Mouse (Mus musculus) MEL-GATA-1-ER (cell line): Measurements from ENCODE around the gene Cldnd1.

Experiments
- DNase-seq: peaks from one replicate; pipeline ENCODE4 v3.0.0-alpha.2; 2012; ENCODE audit warnings: low read depth; ENCODE audit errors: extremely low read depth

Gene Cldnd1

DNA sequence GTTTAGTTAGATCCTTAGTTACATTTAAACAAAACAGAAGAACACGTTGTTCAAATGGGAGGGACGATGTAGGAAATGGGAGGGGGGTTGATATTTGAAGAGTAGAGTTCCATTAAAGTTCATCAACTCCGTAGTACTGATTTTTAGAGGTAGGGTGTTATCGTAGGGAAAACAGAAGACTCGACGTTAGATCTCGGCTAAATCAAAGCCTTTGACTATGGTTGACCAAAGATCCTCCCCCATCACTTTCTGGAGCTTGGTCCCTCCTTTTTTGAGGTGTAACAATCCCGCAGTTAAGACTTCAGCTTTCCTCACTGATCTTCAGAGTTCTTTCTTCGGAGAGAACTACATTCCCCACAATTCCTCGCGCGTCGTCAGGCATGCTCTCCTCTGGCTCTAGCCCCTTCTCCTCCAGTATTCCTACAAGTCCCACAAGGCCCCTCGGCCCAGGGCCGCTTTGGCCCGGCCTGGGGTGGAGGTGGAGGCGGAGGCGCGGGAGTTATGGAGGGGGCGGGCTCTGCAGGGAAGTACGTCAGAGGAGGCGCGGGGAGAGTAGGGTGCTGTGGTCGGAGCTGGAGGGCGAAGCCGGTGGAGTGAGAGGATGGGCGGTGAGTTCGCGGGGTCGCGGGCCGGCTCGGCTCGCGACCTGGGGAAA lies at the start of gene Cldnd1:
Gene Cldnd1, plus strand, starts transcription at position 434 of the 655 bp plus-strand sequence.
- peak; percentile 89 for DNase-seq

GRCm38 (mm10) chr16:58678660-58679059 lies 49.0 kb upstream of the Cldnd1 start:
- no peak for DNase-seq

- DNase-seq: no peak
Measured at GRCm38 (mm10) chr16:58682046-58682445, 45.7 kb upstream of the Cldnd1 start.

DNA sequence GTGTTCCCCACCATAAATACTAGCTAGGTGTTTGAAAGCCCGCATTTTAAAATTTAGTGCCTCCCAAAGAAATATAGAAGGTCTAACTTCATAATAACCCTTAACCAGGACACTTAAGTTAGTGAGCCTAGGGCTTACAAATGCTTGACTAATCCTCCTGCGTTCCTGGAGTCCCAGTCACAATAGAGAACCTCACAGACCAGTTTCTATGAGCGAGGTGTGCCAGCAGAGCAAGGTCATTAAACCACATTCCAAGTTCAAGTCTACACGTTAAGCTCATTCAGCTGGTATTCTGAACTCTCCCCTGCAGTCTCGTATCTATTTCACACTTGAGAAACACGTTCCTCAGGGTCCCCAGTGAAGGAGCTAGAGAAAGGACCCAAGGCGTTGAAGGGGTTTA lies 44.8 kb upstream of the Cldnd1 start:
- no peak for DNase-seq

DNA sequence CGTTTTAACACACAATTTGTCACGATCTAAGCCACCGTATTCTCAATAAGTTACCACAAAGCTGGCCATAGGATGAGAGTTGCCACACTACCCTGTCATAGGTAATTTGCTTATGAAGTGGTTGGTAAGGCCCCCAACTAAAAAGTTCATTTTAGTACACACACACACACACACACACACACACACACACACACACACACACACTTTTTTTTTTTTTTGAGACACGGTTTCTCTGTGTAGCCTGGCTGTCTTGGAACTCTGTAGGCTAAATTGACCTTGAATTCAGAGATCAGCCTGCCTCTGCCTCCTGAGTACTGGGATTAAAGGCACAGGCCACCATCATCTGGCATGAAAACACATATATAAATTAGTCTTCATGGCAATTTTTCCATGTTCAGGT lies 43.8 kb upstream of the Cldnd1 start:
- DNase-seq: no peak

- DNase-seq: no peak
Measured at GRCm38 (mm10) chr16:58684537-58684936, 43.2 kb upstream of the Cldnd1 start.

GRCm38 (mm10) chr16:58685548-58686537 lies 41.9 kb upstream of the Cldnd1 start:
- peak; percentile 95 for DNase-seq

DNA sequence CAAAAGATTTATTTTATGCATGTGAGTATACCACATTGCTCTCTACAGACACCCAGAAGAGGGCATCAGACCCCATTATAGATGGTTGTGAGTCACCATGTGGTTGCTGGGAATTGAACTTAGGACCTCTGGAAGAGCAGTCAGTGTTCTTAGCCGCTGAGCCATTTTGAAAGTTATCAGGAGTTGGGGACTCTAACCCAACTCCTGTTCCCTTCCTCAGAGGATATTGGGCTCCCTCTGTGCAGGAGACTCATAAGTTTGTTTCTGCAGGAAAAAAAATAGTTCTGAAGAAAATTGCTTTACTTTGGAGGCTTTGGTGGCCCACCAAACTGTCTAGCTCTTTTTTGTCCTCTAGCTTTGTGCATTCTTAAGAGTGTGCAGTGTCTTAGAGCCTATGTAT lies 39.2 kb upstream of the Cldnd1 start:
- no peak for DNase-seq

GRCm38 (mm10) chr16:58689555-58690169 lies 38.0 kb upstream of the Cldnd1 start:
- DNase-seq: no peak

DNA sequence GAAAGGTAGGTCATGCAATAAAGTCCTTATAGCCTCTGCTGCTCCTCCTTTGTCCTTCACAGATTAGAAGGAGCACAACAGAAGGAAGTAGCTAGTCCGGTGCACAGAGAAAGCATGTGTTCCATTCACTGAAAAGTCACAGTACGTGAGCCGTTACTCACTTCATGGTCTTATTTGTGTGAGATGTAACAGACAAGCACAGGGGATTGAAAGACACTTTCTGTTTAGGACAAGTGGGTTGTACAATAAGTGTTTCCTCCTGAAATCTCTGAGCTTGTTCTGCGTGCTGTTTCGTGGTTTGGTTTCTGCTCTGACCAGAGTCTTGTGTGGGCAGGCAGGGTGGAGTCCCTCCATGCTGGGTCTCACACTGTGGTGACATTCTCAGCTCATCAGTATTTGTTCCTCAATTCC lies 37.4 kb upstream of the Cldnd1 start:
- DNase-seq: no peak

- no peak for DNase-seq
Measured at GRCm38 (mm10) chr16:58694091-58694490, 33.6 kb upstream of the Cldnd1 start.

DNA sequence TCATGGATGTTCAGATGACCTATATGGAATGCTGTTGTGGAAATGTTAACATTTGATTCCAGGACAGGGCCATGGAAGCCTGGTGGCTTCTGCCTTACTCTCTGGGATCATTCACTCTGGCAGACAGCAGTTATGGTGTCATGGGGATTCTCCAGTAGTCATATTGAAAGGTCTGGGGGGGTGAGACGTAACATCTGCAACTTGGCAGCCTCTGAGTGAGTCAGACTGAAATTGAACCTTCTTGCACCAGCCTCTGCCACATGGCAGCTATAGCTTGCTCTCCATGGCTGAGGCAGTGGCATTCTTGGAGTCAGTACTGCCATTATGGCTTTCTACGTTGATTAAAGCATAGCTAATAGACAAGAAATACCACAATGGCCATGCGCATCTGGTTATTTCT lies 30.9 kb upstream of the Cldnd1 start:
- DNase-seq: no peak

DNA sequence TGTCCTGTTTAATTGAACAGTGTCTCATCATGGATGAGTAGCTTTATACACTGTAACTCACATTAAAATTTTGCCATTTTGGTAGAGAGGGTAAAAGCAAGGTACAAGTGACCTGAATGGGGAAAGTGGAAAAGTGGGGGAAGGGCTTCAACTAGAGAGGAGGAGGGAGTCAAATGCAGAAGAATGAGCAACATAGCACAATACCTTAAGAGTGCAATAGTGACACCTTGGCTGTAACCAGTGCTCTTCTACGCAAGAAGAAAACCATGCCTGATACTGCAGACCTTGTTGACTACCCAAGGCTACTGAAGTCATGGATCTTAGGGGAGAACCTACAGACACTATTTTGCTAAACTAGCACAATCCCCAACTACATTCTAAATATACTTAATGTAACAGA lies 30.4 kb upstream of the Cldnd1 start:
- DNase-seq: no peak

DNA sequence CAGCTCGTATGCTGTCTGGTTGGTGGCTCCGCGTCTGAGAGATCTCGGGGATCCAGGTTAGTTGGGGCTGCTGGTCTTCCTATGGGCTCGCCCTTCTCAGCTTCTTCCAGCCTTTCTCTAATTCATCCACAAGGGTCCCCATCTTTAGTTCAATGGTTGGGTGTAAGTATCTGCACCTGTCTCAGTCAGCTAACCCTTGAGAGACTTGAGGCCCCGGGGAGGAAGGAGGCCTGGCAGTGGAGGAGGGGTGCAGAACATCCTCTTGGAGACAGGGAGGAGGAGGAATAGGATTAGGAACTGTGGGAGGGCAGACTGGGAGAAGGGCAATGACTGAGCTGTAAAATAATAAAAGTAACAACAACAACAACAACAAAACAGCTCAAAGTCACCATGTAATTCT lies 27.5 kb upstream of the Cldnd1 start:
- no peak for DNase-seq

- no peak for DNase-seq
Measured at GRCm38 (mm10) chr16:58700816-58701424, 26.8 kb upstream of the Cldnd1 start.

DNA sequence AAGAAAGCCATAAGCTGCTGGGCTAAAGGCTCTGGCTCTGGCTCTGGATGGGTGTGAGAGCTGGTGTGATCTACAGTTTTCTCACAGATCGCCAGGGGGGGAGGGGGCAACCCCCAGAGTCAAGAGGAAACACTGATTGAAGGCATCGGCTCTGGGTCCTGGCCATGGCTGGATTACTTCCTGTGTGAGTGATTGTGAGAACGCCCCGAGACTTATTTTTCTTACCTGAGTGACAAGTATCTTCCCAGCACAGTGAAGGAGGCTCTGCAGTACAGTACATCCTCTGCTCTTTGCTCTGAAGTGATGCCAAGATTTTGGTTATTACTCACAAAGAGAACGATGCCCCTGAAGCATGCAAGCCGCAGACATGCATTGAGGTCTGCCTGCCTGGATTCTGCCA lies 25.9 kb upstream of the Cldnd1 start:
- no peak for DNase-seq

DNA sequence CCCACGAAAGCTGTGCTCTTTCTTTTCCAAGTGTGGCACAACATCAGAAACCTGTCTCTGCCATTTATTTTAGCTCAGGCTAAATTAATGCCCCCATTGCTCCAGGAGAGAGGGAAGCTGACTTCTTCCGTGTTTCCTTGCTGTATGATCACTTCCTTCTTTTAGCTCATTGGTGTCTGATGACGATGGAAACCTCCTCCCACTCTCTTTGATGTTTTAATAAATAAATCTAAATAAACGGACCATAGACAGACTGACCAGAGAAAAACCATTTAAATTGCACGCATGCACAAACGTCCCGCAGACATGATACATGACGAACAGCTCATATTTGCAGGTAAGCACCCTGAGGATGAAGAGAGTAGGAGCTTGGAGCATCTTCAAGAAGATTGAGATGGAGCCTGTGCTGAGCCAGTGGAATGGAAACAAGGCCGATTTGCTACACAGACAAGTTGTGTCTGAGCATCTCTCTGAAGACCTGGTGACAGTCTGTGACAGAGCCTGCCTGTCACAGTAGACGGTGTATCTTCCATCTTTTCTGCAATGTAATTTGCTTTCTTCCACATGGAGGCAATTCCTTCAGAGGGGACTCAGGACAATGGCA lies 25.3 kb upstream of the Cldnd1 start:
- no peak for DNase-seq

DNA sequence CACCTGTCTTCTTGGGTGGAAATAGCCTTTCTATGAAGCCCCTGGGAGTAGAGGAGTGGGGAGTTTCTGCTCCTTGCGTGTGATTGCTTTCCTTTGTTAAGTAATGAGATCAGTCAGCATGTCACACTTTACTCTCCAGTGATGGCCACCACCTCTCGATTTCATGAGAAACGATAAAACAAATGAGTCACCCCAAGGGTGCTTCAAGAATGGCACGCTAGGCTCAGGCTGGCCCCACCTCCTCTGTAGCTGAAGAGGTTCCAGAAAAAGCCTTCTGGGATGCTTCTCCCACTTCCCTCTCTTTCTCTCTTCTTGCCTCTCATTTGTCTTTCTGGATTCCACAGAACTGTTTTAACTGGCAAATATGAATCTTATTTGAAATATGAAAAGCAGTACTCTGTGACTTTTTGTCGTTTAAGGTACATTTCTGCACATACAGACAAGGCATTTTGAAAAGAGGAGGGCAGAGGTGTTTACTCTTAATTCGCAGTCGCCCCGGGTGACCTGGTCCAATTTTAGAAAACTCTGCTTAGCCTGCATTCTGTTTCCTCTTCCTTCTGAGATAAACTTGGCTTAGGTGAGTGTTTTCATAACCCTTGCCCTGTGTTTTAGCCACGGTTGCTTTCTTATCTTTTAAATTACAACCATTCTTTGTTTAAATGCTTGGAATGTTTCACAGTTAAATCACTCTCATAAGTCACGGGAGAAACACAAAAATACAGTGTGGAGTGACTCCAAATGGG lies 24.2 kb upstream of the Cldnd1 start:
- no peak for DNase-seq

- no peak for DNase-seq
Measured at GRCm38 (mm10) chr16:58704999-58705398, 22.7 kb upstream of the Cldnd1 start.

- DNase-seq: no peak
Measured at GRCm38 (mm10) chr16:58707276-58707905, 20.3 kb upstream of the Cldnd1 start.
